Mouse (Mus musculus) MEL (cell line): ENCODE data around the gene Tesc.

Experiments used
- ELF1 ChIP-seq: IDR thresholded peaks from 2 replicates; pipeline ENCODE4 v1.6.1; 2014; ENCODE audit warnings: low read depth, mild to moderate bottlenecking, inconsistent platforms, low read length, improper control_type of control experiment, moderate library complexity
- EP300 ChIP-seq, 2 experiments: IDR thresholded peaks; 2 replicates each; pipeline ENCODE4 v1.6.1; 2011; ENCODE audit warnings: improper control_type of control experiment in 2 of 2, low read length in 2 of 2, low read depth in 1 of 2, mild to moderate bottlenecking in 1 of 2
- MAFK ChIP-seq: IDR thresholded peaks from 2 replicates; pipeline ENCODE4 v1.6.1; 2011; ENCODE audit warnings: low read depth, mild to moderate bottlenecking, low read length, improper control_type of control experiment, borderline replicate concordance
- POLR2A ChIP-seq, 2 experiments: IDR thresholded peaks; 2 replicates each; pipeline ENCODE4 v1.6.1; 2011 to 2012; ENCODE audit warnings: low read length in 2 of 2, mild to moderate bottlenecking in 2 of 2, control low read depth in 1 of 2, improper control_type of control experiment in 1 of 2, low read depth in 1 of 2, moderate library complexity in 1 of 2; ENCODE audit not compliant: control insufficient read depth in 1 of 2, insufficient read depth in 1 of 2, poor library complexity in 1 of 2

GRCm38 (mm10) chr5:118105536-118105935 is 78.0 kb downstream of the Tesc start:
- no peak for TF ChIP-seq ELF1
- no peak for TF ChIP-seq POLR2A (IDR thresholded peaks at IDR 0.05; ENCODE audit: control insufficient read depth in 1 of 2, insufficient read depth in 1 of 2, low read depth in 1 of 2, low read length in 2 of 2, poor library complexity in 1 of 2)
- no peak for TF ChIP-seq EP300 (IDR thresholded peaks at IDR 0.05; ENCODE audit: low read depth in 1 of 2, low read length in 2 of 2)
- no peak for TF ChIP-seq MAFK
